Mouse (Mus musculus) regulatory T cell (primary cell): ENCODE results near the gene Fggy.

Source experiments
- in situ Hi-C: fragments of 300-600 bp; cut with MboI, MseI; formaldehyde crosslinking; loops from one replicate; pipeline ENCODE4 v1.15.1; 2025; ENCODE audit warnings: high pct_unique_total_duplicates

The Fggy gene

DNA sequence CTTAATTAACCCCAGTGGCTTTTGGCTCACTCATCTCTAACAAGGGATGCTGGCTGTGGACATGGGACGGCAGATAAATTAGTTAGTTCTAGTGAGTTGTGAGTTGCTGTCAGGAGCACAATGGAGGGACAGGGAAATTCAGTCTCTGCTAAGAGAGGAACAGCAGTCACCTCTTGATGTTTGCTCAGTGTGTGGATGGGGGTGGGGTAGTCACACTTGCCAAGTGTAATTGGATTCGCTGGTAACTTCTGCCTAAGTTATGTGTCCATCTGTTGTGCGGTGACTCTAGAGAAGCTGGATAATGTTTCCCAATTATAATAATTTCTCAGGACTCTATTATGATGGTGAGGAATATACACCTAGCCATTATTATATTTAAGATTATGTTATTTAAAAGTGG lies 107.0 kb downstream of the Fggy start:
- in situ Hi-C loops, result no loop called here

DNA sequence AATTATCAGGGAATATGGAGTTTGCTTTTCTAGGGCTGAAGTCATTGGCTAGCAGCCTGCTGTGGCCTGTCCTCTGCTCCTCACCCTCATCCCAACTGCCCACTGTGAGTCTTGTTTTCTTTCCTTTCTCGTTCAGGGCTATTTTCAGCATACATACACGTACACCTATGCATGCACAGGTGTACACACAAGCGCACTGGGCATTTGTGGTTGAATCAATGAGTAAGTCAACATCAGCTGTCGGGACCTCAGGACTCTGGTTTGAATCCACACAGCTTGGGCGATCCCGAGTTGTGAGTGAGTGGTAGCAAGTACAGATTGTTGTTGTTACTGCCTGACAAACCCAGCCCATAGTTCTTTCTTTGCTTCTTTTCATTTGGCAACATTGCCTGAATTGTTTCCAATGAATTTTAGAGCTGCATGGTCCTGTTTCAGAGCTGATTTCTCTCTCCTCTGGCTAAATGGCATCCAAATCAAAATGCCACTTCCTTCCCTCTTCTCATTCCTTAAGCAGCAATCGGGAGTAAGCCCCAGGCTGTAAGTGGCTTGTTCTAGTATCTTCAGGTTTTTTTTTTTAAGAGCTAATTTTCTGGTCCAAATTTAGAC lies 109.1 kb downstream of the Fggy start:
- in situ Hi-C loops, result no loop called here

DNA sequence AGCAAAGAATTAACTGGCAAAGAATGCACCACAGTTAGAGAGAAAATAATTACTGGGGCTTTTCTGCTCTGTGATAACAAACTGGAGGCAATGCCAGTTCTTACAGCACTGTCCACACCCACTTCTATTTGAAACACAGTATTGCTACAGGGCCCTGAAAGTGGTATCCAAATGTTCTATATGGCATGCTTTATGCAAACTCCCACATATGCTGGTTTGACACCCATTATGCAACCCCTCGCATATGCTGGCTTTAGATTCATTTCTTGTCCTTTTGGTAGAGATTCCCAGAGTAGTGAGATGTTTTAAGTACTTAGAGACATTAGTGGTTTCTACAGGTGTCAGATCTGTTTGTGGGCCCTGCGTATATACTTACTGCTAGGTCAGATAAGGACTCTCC lies 109.6 kb downstream of the Fggy start:
- in situ Hi-C loops, result no loop called here

DNA sequence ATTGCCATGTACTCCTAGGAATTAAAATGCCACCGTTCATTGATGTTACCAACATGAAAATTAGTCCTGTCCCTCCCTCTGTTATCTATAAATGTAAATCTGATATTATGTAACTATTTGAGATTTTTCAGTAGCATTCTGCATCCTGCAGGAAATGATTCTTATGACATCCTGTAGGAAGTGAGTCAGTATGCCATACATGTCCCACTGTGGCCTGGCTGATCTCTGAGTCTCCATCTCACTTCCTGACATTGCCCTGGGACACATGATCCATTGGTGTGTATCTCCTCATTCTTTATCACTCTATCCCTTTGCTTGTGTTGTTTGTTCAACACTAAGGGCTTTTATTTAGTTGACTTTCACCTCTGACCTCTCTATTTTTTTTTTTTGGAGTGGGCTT lies 110.3 kb downstream of the Fggy start:
- in situ Hi-C loops, result no loop called here

DNA sequence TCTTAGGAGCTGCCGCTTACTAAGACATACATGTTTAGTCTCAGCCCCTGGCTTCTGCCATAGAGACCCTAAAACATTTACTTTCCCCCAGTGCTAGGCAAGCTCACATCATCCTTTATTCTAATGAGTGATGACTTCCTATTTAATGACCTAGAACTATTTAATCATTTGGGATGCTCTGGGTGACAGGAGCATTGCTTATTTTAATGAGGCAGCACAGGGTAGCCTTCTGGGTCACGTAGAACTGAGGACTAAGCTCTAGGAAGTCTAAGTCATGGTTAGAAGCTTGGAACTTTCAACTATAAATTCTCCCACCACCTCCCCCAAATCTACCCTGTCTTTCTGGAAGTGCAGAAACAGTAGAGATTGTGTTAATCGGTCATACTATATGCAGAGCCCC lies 111.2 kb downstream of the Fggy start:
- in situ Hi-C loops, result no loop called here

DNA sequence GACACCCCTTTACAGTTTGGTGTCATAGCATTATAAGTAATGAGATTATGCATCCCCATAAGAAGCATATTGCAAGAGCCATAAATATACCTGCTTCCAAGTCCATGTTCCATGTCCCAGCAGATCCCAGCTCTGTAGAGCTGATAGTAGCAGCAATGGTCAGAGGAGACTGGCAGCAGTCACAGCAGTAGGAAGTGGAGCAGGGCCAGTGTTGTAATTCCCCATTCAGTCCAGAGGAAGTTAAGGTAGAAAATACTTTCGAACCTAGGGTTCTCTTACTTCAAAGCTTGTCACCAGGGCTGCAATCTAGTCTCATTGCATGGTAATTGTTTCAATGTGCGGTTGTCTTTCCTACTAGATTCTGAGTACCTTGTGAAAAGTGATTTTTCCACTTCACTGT lies 112.0 kb downstream of the Fggy start:
- in situ Hi-C loops, result no loop called here

DNA sequence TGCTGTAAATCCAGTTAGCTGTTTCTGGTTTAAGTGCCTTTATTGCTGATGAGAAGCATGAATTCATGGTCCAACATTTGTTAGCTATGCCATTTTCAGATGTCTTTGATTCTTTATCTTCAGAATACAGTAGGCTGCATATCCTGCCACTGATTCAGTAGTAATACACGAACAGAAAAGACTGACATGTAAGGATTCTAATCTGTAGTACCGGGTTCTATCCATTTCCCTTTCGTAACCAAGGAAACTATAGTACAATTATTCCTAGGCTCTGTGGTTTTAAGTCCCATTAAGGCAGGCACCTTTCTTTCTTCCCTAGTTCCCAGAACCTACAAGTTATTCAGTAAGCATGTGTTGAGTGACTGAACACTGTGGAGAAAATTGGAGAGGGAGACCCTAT lies 113.3 kb downstream of the Fggy start:
- in situ Hi-C loops, result no loop called here

DNA sequence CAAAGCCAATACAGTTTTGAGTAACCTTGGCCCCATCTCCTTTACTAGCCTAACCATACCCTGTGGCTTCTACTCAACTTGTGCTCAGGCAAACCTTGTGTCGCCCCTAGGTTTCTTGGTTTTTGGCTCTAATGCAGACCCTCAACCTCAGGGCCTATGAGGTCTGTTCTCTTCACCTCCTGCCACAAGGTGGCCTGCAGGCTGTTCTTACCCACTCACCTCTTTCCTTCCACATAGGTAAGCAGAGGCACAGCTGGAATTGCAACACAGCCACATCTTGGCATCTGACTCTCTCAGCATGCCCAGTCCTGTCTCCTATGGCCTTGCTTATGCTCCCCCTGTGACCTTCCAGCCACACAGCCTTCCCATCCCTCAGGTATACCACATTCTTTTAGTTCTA lies 114.7 kb downstream of the Fggy start:
- in situ Hi-C loops, result no loop called here

DNA sequence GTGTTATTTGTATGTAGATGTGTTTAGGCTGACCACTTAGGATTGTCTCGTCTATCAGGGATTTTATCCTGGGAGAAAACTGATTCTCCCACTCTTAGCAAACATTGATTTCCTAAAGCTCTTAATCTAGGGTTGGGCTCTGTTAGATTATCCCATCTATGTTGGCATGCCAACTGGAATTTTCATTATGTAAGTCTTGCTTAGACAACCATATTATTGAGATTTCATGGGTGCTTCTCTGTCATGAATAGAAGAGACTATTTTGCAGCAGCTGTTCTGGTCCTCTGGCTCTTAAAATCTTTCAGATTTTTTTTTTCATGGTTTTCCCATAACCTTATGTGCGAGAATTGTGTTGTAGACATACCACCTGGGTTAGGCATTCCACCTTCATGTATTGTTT lies 119.1 kb downstream of the Fggy start:
- in situ Hi-C loops, result no loop called here

DNA sequence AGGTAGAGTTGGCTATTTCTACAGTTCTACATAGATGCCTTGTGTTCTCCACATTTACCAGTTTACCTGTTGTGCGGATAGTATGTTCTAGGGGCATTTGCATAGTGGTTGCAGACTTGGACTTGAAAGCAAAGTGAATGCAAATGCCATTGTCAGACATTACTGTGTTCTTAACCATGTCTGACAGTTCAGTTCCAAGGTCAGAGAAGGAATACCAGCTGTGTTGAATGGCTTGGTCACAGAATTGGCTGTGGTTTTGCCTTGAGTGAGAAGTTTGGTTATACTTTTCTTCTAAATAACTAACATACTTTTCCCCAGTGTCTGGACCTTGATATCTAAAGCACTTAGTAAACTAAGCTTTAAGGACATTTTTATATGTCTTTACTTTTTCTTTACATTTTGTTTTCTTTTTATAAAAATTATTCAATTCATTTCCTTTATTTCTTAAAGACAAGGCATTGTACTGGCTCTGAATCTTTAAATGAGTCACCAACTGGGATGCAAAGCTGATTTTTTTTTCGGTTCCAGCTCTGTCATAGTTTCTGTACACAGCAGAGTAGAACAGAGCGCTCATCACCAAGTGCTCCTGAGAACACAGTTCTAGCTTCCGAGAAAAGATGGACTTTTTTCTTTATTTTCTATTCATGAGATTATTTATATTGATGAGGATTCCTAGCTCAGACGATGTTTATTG lies 123.6 kb downstream of the Fggy start:
- in situ Hi-C loops, result no loop called here

DNA sequence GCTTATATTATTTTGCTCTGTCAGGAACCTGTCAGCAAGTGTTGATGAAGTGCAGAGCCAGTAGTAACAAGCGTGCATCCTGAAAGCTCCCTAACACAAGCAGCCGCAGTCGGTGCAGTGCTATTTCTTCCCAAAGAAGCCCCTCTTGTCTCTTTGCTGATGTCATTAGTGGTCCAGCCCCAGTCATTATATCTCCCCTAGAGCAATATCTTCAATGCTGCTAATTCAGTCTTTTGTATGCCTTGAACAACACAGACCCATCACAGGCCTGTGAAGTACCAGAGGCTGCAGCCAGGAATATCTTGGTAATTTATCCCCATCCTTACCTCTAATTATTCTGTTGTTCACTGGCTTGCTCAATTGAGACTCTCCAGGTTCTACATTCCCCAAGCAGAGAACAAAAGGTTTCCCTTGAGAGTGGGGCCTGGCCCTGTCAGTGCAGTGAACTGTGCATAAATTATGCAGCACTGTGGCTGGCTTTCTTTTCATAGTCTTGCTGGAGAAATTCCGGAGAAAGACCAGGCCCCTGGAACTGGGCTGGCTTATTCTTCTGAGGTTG lies 127.3 kb downstream of the Fggy start:
- in situ Hi-C loops, result no loop called here

DNA sequence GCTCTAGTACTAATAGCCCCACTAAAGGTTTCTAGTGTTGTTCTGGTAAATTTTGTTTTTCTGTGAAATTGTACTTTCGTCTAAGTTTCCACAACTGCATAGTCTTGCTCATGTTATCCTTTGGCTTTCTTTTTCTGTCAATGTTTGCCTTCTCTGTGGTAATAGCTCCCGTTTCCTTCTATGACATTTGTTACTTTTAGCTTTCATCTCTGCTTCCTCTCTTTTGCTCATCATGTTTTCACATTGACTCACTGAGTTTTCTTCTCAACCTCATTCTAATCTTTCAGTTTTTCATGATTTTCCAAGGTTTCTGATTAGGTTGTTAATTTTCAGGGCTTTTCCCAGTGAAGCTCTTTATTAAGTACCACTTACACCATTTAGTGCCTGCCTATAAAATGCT lies 129.5 kb downstream of the Fggy start:
- in situ Hi-C loops, result no loop called here

DNA sequence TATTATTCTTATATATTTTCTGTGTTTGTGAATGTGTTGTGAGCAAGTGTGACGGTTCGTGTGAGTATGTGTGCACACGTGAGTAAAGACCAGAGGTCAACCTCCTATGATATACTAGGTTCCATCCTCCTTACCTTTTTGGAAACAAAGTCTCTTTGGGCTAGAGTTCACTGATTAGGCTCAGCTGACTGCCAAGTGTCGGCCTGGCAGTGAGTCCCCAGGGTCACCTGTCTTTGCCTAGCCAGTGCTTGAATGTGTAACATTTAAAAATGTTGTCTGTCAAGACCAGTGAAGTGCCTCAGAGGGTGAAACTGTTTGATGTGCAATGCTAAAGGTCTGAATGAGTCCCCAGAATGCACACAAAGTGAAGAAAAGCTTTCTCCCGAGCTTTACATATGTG lies 130.0 kb downstream of the Fggy start:
- in situ Hi-C loops, result no loop called here

DNA sequence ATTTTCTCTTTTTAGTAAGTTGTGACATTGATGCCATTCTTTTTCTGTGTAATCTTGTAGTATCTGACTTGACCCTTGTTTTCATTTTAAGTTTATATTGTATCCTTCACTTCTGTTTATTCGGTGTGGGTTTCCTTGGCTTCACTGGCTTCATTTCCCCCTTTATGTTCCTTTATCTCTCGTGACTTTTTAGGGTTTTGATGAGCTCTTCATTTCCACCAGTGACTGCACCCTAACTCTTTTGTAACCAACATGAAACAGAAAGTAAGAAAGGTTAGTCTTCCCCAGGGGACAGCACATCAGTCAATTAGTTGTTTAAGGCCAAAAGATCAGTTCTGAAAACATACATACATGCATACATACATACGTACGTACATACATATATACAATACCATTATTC lies 130.9 kb downstream of the Fggy start:
- in situ Hi-C loops, result no loop called here

DNA sequence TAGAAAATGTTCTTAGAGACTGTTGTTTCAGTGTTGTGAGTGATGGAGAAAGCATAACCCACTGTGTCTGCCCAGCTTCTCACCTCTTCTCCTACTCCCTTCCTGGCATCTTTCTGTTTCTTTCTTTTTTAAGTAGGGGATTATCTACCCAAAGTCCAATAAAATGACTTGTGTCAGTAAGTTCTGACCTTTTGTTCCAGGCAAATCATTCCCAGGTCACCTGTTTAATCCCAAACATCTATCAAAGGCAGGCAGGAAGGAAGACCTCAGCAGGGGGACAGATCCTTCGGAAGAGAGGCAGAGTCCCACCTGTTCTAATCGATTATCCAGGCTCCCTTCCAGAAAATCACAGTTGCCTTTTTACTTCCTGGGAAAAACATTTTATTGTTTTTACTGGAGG lies 143.1 kb downstream of the Fggy start:
- in situ Hi-C loops, result no loop called here

DNA sequence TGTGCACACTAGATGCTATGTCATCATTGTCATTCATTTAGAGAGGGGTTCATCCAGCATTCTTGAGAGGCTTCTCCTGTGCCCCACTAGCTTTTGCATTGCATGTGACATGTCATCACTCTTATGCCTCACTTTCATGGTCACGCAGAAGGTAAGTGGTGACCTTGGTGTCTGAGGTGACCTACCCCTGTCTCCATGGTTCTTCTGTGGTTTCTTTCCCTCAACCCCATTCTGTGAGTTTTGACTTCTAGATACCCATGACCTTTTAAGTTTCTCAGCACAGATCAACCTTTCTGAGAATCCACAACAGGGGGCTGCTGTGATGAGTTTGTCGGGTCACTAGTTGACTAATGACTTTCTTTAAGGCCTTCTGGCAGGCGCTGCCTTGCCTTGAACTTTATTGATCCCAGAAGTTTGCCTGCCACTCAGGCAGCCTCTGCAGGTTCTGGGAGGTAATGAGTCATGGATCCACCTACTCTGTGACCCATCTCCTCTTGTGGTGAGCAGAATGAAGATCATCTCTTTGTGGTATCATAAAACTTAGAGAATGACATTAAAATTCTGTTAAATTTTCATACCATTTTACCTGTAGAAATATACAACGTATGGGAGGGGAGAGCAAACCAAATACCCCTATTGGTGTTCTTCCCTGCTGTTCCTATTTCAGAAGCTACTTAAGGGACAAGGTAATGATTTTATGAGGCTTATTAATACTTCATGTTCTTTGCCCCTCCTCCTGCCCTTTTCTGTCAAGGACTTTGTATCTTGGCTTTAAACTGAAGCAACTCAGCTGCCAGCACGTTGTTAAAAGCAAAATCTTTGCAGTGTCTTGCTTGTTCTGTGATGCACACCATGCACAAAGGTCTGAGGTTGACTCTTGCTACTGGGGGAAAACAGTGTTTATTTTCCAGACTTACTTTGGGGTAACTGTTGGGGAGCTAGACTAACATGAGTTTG lies 150.9 kb downstream of the Fggy start:
- in situ Hi-C loops, result no loop called here

DNA sequence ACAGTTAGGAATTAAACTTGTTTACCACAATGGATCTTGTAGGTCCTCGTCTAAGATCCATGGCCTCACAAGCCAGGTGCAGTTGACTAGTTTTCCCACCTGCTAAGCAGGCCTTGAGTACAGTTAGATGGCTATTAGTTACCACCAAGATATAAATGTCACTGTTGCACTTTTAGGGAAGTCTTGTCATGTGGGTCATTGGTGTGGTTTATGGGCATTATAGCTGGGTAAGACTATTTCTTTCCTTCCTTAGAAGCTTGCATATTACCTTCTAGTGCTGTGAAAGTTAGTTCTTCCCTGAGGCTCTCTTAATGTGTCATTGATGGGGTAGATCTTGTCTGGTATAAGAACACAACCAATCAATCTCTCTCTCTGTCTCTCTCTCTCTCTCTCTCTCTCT lies 152.4 kb downstream of the Fggy start:
- in situ Hi-C loops, result no loop called here

DNA sequence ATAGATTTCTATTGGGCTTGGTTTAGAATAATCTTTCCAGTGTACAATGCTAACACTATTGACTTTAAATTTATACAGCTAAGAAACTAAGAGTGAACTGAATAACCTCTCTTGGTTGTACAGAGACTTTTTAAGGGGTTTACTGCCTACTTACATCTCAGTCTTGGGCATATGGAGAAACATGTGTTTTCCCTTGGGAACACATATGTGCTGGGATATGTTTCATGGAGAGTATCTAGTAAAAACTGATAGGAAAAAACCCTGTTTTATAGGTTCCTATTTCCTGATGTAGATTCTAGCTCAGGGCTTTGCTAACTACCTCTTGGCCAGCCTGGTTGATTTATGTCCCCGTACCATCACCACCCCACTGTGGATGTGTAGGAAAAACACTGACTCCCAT lies 155.5 kb downstream of the Fggy start:
- in situ Hi-C loops, result no loop called here

DNA sequence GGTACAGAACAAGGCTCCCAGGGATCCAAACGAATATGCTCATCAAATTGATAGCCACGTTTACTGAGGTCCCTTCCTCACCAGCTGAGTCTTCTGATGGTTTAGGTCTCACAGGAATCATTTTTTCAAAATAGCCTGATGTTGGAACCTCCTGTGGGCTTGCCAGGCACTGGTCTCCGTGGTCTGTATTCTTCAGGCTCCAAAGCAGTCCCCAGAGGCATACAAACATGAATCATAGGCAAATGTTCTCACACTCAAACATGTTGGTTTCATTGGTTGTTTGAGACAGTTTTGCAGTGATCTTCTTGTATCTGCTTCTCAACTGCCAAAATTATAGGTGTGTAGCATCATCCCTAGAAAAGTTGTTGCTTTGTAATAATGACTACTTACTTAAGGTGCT lies 156.0 kb downstream of the Fggy start:
- in situ Hi-C loops, result no loop called here

DNA sequence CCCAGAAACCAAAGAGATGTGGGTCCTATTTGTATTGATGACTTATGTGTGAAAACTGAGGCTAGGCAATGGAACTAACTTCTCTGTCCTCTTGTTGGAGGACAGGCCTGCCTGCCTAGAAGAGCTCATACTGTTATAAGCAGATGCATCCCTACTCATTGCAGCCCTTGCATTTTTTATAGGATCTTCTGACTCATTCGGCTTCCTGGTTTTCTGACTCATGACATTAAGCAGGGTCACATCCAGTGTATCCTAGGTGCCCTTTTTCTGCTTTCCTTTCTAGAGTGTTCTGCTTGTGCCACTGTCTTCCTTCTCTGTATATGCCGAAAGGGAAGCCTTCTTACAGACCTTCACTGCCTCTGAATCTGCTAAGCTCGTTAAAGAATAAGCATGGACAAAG lies 158.8 kb downstream of the Fggy start:
- in situ Hi-C loops, result no loop called here

DNA sequence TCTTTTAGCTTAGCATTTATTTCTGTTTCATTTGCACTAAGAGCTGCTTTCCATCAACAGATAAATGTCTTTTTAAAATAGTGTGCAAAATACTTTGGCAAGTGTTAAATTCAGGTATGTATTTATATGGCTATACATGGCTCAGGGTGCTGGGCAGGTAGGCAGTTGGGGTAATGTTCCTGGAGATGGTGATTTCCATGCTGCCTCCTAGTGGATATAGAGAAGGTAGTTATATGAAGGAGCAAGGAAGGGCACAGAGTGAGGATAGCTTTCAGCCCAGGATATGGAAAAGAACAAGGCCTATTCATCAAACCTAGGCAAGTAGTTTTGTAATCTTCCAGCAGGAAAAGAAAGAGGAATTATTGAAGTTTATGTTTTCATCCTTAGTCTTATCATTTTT lies 166.3 kb downstream of the Fggy start:
- in situ Hi-C loops, result no loop called here

DNA sequence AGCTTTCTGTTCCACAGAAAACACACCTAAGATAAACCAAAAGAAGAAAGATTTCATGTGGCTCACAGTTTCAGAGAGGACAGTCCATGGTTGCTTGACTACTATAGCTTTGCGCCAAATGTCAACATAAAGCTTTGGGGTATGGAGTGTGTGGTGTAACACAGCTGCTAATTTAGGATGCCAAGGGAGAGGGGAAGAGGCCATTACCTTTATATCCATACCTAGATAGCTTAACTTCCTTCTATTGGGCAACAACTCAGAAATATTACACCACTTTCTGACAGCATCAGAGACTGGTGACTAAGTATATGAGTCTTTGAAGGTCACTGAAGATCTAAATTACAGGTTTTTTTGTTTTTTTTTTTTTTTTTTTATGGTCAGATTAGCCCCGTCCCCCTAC lies 169.1 kb downstream of the Fggy start:
- in situ Hi-C loops, result no loop called here
